Mouse (Mus musculus) lung, adult 2 months (tissue): ENCODE measurements around the gene Bcl2a1c.
"Not testable (repeated sequence)": the region's sequence is repeated elsewhere in the genome, so short reads cannot be mapped to it uniquely, and the experiment has no call there.

Source experiments
- CTCF ChIP-seq: fragments of 200-500 bp; IDR thresholded peaks from 2 replicates; pipeline ENCODE4 v1.5.1; 2011; ENCODE audit warnings: mild to moderate bottlenecking, low read length, control low read depth; ENCODE audit not compliant: insufficient read depth
- POLR2A ChIP-seq: fragments of 200-500 bp; IDR thresholded peaks from 2 replicates; pipeline ENCODE4 v1.6.1; 2011; ENCODE audit warnings: low read depth, mild to moderate bottlenecking, control low read depth, low read length, borderline replicate concordance; ENCODE audit errors: extremely low read depth

DNA sequence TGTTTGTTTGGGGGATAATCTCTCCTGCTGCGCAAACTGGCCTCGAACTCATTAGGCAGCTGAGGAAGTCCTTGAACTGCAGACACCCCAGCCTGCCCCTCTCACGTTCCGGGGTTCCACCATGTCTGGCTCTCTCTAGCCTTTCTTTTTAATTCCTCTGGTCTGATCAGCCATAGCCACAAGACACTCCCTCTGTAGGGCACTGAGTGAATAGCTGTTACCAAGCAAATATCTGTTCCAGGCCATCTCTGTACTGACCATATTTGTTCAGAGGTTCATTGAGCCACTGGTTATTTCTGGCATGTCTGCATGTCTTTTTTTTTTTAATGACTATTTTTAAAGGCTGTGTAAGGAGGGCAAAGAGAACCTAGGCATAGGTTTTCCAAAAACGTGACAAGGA lies 39.5 kb downstream of the Bcl2a1c start:
- TF ChIP-seq CTCF, POLR2A: not testable (repeated sequence)
